Mouse (Mus musculus): Measurements from ENCODE around the gene 1810009J06Rik. TPM values are rescaled to one million over a fixed set of nuclear protein-coding genes. Genes with fewer than 3 reads are reported as not detected.
"Not testable (repeated sequence)": the region's sequence is repeated elsewhere in the genome, so short reads cannot be mapped to it uniquely, and the experiment has no call there.

Gene 1810009J06Rik
- total RNA-seq (2021): not detected
- long read RNA-seq, experiment 1: 0 reads
- long read RNA-seq, experiment 2: 0 reads

GRCm38 (mm10) chr6:40964454-40964853 is at the start of gene 1810009J06Rik:
Gene 1810009J06Rik (plus strand): TSS chr6:40964754.
- DNase-seq (ENCODE audit: extremely low spot score in 1 of 2, low spot score in 2 of 2); H3K27ac ChIP-seq; intact Hi-C loops (cut with DNase I); H3K4me3 ChIP-seq: not testable (repeated sequence)

- Histone ChIP-seq H3K4me3 (no peak overlapping the region), H3K27ac (no peak overlapping the region)
- no peak for DNase-seq (ENCODE audit: extremely low spot score in 1 of 2, low spot score in 2 of 2)
- intact Hi-C loops (cut with DNase I): no loop called here
- no peak for TF ChIP-seq CTCF (IDR thresholded peaks at IDR 0.05)
These were observed 44.6 kb upstream of the 1810009J06Rik start for GRCm38 (mm10) chr6:40919954-40920353.

DNA sequence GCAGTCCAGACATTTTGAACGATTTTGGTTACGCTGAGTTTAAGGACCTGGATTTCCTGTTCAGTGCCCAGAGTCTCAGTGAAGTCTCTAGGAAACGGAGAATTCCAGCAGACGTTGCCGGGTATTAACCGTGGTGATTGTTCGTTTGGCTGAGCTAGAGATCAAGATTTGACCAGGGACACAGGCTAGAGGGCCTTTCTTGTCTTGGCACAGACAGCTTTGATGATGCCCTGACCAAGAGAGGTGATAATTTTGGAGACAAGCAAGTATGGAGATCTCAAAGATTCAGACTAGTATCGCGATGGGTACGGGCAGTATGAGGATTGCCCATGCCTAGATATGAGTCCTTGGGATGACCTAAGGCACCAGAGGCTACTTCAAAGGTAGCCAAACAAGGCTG is 24.1 kb upstream of the 1810009J06Rik start, which contains the start of gene 1700074P13Rik:
TSS of gene 1700074P13Rik (minus strand) at position 101 of the 400 bp plus-strand sequence.
- Histone ChIP-seq H3K4me3 (no peak within 1 kb of the TSS), H3K27ac (no peak within 1 kb of the TSS)
- no peak for TF ChIP-seq CTCF (IDR thresholded peaks at IDR 0.05)
- no peak for DNase-seq (ENCODE audit: extremely low spot score in 1 of 2, low spot score in 2 of 2)
- intact Hi-C loops (cut with DNase I): no loop called here

DNA sequence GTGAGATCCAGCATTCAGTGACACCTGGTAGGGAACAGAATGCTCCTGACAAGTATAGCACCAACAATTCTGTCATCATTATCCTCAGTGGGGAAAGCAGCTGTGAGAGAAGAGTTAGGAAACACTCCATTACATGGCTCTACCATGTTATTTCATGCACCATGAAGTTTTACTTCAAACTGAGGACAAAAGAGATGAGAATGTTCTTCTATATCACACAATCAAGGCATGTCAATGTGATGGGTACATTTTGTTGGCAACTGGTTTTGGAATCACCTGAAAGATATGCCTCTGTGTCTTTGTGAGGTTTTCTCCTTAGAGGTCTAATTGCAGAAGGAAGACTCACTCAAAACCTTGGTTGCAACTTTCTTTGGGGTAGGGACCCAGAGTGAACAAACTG is 12.8 kb upstream of the 1810009J06Rik start, which contains the start of gene Gm4744:
TSS of gene Gm4744 (minus strand) at position 101 of the 400 bp plus-strand sequence.
- DNase-seq (ENCODE audit: extremely low spot score in 1 of 2, low spot score in 2 of 2): no peak
- intact Hi-C loops (cut with DNase I): no loop called here
- Histone ChIP-seq H3K4me3 (no peak within 1 kb of the TSS), H3K27ac (no peak within 1 kb of the TSS)
- no peak for TF ChIP-seq CTCF (IDR thresholded peaks at IDR 0.05)

- no peak for DNase-seq (ENCODE audit: extremely low spot score in 1 of 2, low spot score in 2 of 2)
- H3K27ac ChIP-seq: no peak overlapping the region
- intact Hi-C loops (cut with DNase I): no loop called here
- H3K4me3 ChIP-seq: no peak overlapping the region
- TF ChIP-seq CTCF (IDR thresholded peaks at IDR 0.05): no peak
These were observed 10.8 kb upstream of the 1810009J06Rik start for GRCm38 (mm10) chr6:40953716-40954115.

GRCm38 (mm10) chr6:40999379-40999778 is 34.8 kb downstream of the 1810009J06Rik start, which contains the start of gene Gm2663:
Gene Gm2663 (minus strand): TSS chr6:40999479.
- intact Hi-C loops (cut with DNase I); DNase-seq (ENCODE audit: extremely low spot score in 1 of 2, low spot score in 2 of 2); H3K27ac ChIP-seq; H3K4me3 ChIP-seq: not testable (repeated sequence)

GRCm38 (mm10) chr6:41015065-41015464 is 50.5 kb downstream of the 1810009J06Rik start:
- no peak overlapping the region for H3K4me3 ChIP-seq
- no peak overlapping the region for H3K27ac ChIP-seq
- DNase-seq (ENCODE audit: extremely low spot score in 1 of 2, low spot score in 2 of 2): no peak
- intact Hi-C loops (cut with DNase I): no loop called here
- peak; percentile 48 for TF ChIP-seq CTCF (IDR thresholded peaks at IDR 0.05)

Other genes with a start within 250 kb of the 1810009J06Rik start
- not detected for gene Moxd2, start 77.3 kb upstream of the 1810009J06Rik start, total RNA-seq (2021)
- gene Prss58, start 64.4 kb upstream of the 1810009J06Rik start, total RNA-seq (2021): not detected
- gene 1700074P13Rik, start 24.2 kb upstream of the 1810009J06Rik start, total RNA-seq (2021): not detected
- gene Gm4744, start 12.9 kb upstream of the 1810009J06Rik start, total RNA-seq (2021): not detected
- not detected for gene Gm2663, start 34.7 kb downstream of the 1810009J06Rik start, total RNA-seq (2021)
- gene 2210010C04Rik, start 70.8 kb downstream of the 1810009J06Rik start, total RNA-seq (2021): not detected

Measured in left cerebral cortex, adult 2 months (tissue).